Mouse (Mus musculus) hindlimb bud, embryonic 11.5 days (tissue): ENCODE data around the gene Gm10974.

Experiments
- DNase-seq: peaks from one replicate; pipeline ENCODE4 v3.0.0-alpha.2; 2012; ENCODE audit warnings: low read depth, low spot score; ENCODE audit errors: extremely low spot score

Gm10974 gene

DNA sequence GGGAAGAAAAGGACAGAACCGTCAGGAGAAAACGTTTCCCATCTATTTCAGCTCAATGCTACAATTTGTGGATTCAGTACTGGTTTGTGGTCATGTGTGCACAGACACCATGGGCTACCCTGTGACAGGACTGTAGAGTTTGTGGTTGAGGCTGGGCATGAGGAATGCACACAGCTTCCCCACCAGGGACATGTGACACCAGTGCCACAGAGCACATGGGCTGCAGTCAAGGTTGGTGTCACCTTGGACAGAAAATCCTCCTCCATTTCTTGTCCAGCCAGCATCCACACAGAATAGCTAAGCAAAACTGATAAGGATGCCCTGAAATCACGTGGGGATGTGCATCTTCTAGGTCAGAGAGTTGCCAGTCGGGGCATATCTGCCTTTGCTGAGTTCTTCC lies 39.1 kb downstream of the Gm10974 start:
- DNase-seq = no peak

GRCm38 (mm10) chr7:66405541-66405940 lies 39.8 kb downstream of the Gm10974 start:
- DNase-seq = no peak

DNA sequence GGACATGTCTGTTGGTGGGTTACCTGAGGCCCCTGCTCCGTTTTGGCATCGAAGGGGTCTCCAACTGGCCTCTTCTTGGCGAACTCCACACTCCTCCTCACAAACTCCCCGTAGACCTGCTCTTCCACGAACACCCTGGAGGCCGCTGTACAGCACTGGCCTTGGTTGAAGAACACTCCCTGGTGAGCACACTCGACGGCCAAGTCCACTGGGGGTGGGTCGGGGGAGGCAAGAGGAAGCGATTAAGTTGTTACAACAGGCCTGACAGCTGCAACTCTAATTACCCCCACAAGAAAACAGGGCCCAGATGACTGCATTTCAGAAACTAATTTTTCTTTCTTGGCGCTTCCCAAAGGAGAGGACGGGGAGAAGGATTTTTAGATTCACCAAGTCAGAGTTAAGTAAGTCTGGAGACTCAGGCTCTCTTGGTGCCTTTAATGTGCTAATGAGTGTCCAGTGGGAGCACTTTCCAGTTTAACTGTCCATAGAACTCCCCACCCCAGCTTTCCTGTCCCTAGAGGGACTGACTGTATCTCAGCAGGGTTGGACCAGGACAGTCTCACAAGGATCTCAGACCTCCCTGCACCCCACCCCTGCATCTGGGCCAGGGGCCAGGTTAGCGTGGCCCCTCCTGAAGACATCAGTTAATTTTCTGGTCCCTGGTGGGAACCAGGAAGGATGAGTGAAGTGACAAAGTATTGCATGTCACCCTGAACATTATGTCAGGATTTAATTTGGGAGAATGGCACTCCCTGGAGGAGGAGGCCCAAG lies 40.4 kb downstream of the Gm10974 start:
- no peak for DNase-seq

- no peak for DNase-seq
Measured at GRCm38 (mm10) chr7:66406971-66407370, 41.3 kb downstream of the Gm10974 start.

- no peak for DNase-seq
Measured at GRCm38 (mm10) chr7:66409433-66409832, 43.7 kb downstream of the Gm10974 start.

GRCm38 (mm10) chr7:66413093-66413492 lies 47.4 kb downstream of the Gm10974 start:
- no peak for DNase-seq

- no peak for DNase-seq
Measured at GRCm38 (mm10) chr7:66416829-66417228, 51.1 kb downstream of the Gm10974 start.

- no peak for DNase-seq
Measured at GRCm38 (mm10) chr7:66418981-66419380, 53.3 kb downstream of the Gm10974 start.

DNA sequence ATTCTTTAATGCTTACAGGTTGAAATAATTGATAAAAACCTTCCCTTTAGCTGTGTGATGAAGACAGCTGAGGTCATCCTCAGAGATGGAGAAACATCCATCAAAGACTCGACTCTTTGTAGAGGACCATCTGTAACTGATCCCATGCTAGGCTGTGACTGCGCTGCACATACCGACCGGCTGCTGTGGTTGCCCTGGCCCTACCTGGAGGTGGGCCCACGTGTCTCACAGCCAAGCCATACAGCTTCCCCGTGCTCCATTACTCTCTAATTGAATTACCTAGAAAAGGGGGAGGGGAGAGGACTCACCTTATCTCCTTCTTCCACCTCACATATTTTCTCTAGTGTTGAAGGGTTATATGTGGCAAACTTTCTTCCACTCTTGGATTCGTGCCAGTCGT lies 56.2 kb downstream of the Gm10974 start:
- no peak for DNase-seq

DNA sequence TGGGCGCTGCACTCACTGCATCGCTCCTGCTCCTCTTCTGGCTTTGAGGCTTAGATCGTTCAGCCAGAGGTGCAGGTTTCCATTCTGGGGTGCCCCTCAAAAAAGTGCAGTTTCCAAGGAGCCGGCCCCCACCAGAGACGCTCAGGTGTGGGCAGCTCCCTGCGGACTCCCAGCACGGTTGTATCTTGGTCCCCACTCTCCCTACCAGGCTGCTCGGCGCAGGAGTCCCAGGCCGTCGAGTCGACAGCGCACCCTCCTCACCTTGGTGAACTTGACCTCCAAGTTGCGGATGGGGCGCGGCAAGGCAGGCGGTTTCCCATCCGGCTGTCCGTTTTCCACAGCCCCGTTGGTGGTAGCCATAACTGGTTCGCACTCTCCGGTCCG lies 61.3 kb downstream of the Gm10974 start:
- DNase-seq = no peak

DNA sequence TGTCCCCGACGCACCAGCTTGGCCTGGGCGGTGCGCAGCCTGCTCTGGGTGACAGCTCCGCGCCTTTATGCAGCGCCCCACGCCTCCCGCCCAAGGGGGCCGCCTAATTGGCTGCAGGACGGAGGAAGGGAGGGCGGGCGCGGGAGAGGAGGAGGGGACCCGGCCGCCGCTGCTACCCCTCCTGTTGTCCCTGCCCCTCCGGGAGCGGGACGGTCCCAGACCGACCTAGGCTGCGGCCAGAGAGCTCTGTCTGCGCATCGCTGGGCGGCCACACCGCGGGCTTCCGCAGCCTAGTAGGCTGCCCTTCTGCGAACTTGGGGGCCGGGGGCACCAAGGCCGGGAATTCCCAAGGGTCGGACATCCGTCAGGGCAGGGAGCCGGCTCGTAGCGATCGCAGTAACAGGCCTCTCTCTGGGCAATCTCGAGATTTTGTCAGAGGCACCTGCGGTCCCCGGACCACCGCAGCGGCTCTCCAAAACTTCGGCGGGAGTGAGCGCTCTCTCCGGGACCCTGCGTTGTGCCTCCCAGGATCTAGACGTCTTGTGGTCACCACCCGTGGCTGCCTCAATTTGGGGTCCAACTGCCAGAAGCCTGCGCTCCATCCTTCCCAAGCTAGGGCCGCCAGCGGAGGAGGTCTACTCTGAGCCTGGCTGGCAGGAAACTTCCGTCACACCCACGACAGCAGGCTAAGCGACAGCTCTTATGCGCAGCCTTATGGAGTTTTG lies 61.9 kb downstream of the Gm10974 start, which contains the start of gene Aldh1a3:
Aldh1a3 (minus strand) TSS at position 81 of the 725 bp plus-strand sequence.
- DNase-seq = no peak

DNA sequence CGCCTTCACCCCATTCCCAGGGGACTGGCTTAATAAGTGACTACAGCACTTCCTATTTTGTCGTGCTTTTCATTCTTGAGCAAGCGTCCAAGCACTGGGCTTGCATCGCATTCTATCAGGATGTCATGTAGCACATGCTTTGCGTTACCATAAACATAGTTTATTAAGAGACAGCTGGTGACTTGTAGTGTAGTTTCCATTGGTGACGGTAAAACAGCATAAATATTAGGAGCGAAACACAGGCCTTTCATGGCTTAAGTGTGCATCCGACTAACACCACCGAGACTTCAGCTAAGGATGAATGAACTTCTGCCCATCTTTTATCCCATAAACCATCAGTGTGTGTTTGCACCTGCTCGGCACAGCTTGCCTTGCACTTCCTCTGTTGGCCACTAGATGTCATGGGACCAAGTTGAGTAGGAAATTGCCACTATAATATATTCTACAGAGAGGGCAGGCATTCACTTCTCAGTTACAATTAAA lies 68.8 kb downstream of the Gm10974 start:
- DNase-seq = no peak
